Mouse (Mus musculus) liver, adult 2 months (tissue): ENCODE data around the gene Trpv5. TPM values are rescaled to one million over a fixed set of nuclear protein-coding genes. Genes with fewer than 3 reads are reported as not detected.

ENCODE experiments used
- DNase-seq: peaks from one replicate; pipeline ENCODE4 v3.0.0-alpha.2; 2011; ENCODE audit warnings: low read depth, low spot score; ENCODE audit errors: extremely low read depth
- H3K27ac ChIP-seq: fragments of 200-500 bp; replicated peaks from 2 replicates; pipeline ENCODE4 v1.5.1; 2012; ENCODE audit warnings: low read depth, mild to moderate bottlenecking, control low read depth, inconsistent platforms, low read length; ENCODE audit not compliant: insufficient read depth
- H3K27me3 ChIP-seq: fragments of 200-500 bp; 2 replicates; pipeline ENCODE4 v1.6.1; 2012; ENCODE audit warnings: mild to moderate bottlenecking, moderate library complexity, low read length, inconsistent platforms; ENCODE audit not compliant: control insufficient read depth, insufficient read depth
- H3K36me3 ChIP-seq: fragments of 200-500 bp; 2 replicates; pipeline ENCODE4 v1.6.1; 2012; ENCODE audit warnings: low read length, inconsistent platforms; ENCODE audit not compliant: control insufficient read depth, insufficient read depth
- H3K4me1 ChIP-seq: fragments of 200-500 bp; 2 replicates; pipeline ENCODE4 v1.6.1; 2011; ENCODE audit warnings: low read length; ENCODE audit not compliant: control insufficient read depth, insufficient read depth
- H3K4me3 ChIP-seq: fragments of 200-500 bp; 2 replicates; pipeline ENCODE4 v1.5.1; 2011; ENCODE audit warnings: low read depth, mild to moderate bottlenecking, control low read depth, low read length, moderate library complexity; ENCODE audit not compliant: insufficient read depth
- H3K79me2 ChIP-seq: fragments of 200-500 bp; 2 replicates; pipeline ENCODE4 v1.6.1; 2012; ENCODE audit warnings: inconsistent platforms, mild to moderate bottlenecking, low read length, moderate library complexity; ENCODE audit not compliant: control insufficient read depth, insufficient read depth
- H3K9ac ChIP-seq: fragments of 200-500 bp; 2 replicates; pipeline ENCODE4 v1.6.1; 2012; ENCODE audit warnings: low read depth, mild to moderate bottlenecking, control low read depth, inconsistent platforms, low read length
- CTCF ChIP-seq: fragments of 200-500 bp; IDR thresholded peaks from 2 replicates; pipeline ENCODE4 v1.5.1; 2011; ENCODE audit warnings: low read depth, low read length, control low read depth
- POLR2A ChIP-seq: fragments of 200-500 bp; IDR thresholded peaks from 2 replicates; pipeline ENCODE4 v1.6.1; 2011; ENCODE audit warnings: low read length, control low read depth; ENCODE audit not compliant: insufficient read depth; ENCODE audit errors: extremely low read depth
- WGBS: fragments of 180-500 bp; shearing (Covaris S2); methylation state at CpG from one replicate; pipeline ENCODE4 v1.1.7; 2018; 5-methylcytosine and 5-hydroxymethylcytosine counted together
- polyA plus RNA-seq: library from polyadenylated mRNA; depleted of rRNA; stranded (reverse); fragments of >200 nt; gene quantifications from 2 replicates; pipeline ENCODE4 v1.2.3, GENCODE M21; 2012
- total RNA-seq: library from RNA; depleted of rRNA; stranded (reverse); fragments of >200 nt; gene quantifications from 2 replicates; pipeline ENCODE4 v1.2.3, GENCODE M21; 2014

Trpv5 gene
- total and polyA plus RNA-seq, 2 experiments: not detected

GRCm38 (mm10) chr6:41646672-41647071 lies 33.9 kb downstream of the Trpv5 start:
- TF ChIP-seq POLR2A: no peak
- no peak for TF ChIP-seq CTCF
- Histone ChIP-seq H3K27ac (no peak overlapping the region), H3K36me3 (no peaks in the 10 kb centered on the region), H3K4me3 (no peak overlapping the region), H3K79me2 (no peaks in the 10 kb centered on the region), H3K9ac (no peak overlapping the region), H3K27me3 (no peaks in the 10 kb centered on the region), H3K4me1 (no peaks in the 10 kb centered on the region)
- DNase-seq: no peak

DNA sequence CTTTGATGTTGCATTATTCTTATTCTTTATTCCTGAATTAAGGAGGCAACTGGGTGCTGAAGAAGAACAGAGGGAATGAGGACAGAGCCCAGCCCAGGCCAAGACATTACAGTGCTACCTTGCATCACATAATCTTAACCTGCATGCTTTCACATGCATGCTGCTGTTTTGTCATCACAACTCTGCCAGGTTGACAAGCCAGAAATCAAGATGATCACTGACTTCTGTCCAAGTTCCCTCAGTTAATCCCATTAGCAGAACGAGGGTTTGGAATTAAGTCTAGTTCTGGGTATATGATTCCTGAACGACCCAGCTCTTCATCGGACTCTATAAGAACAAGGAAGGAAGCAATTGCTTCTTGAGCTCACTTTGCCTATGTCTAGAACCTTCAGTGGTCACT lies 34.3 kb downstream of the Trpv5 start:
- H3K4me3 ChIP-seq: no peak overlapping the region
- no peaks in the 10 kb centered on the region for H3K4me1 ChIP-seq
- 86% methylated on average over 3 of the region's 3 CpGs for WGBS
- H3K9ac ChIP-seq: no peak overlapping the region
- no peak for DNase-seq
- H3K27ac ChIP-seq: no peak overlapping the region
- no peaks in the 10 kb centered on the region for H3K36me3 ChIP-seq
- TF ChIP-seq POLR2A (no peak), CTCF (no peak)
- H3K79me2 ChIP-seq: no peaks in the 10 kb centered on the region
- H3K27me3 ChIP-seq: no peaks in the 10 kb centered on the region

DNA sequence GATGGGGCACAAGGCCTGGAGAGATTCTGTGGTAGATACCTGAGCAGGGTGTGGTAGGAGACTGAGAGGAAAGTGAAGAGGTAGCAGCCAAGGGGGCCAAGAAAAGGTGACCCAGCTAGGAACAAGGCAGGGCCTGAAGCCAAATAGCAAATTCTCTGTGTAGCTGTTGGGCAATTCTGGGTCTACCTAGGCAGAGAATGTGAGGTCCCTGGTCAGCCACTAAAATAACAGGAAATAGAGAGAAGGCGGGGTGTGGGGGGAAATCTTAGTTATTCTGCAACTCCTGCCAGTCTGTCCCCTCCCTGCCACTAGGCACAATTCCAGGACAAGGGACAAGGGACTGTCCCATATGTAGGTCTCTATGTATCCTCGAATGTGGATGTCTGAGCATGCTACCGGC lies 37.3 kb downstream of the Trpv5 start:
- H3K36me3 ChIP-seq: no peaks in the 10 kb centered on the region
- no peaks in the 10 kb centered on the region for H3K4me1 ChIP-seq
- no peaks in the 10 kb centered on the region for H3K79me2 ChIP-seq
- no peaks in the 10 kb centered on the region for H3K27me3 ChIP-seq
- DNase-seq: no peak
- H3K9ac ChIP-seq: no peak overlapping the region
- H3K4me3 ChIP-seq: no peak overlapping the region
- no peak for TF ChIP-seq POLR2A
- no peak for TF ChIP-seq CTCF
- WGBS: 61% methylated on average over 3 of the region's 3 CpGs
- no peak overlapping the region for H3K27ac ChIP-seq

DNA sequence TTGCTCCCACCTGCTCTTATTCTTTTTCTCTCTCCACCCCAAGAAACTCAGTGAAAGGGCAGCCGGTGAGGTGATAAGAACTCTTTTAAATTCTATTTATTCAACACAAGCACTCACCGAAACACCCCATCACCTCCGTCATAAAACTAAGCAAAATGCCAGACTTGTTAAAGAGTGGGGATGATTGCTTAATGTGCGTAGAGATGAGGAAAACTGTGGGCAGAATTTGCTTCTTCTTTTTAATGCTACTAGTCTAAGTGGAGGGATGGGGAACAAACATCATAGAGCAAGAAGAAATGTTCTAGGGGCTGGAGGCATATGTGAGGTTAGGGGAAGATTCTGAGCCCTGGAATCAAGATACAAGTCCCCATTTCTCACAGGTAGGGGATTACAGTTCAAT lies 37.8 kb downstream of the Trpv5 start:
- Histone ChIP-seq H3K4me1 (no peaks in the 10 kb centered on the region), H3K27me3 (no peaks in the 10 kb centered on the region), H3K4me3 (no peak overlapping the region), H3K79me2 (no peaks in the 10 kb centered on the region), H3K27ac (no peak overlapping the region), H3K9ac (no peak overlapping the region), H3K36me3 (no peaks in the 10 kb centered on the region)
- TF ChIP-seq CTCF: no peak
- no peak for TF ChIP-seq POLR2A
- 81% methylated on average over 4 of the region's 4 CpGs for WGBS
- no peak for DNase-seq

DNA sequence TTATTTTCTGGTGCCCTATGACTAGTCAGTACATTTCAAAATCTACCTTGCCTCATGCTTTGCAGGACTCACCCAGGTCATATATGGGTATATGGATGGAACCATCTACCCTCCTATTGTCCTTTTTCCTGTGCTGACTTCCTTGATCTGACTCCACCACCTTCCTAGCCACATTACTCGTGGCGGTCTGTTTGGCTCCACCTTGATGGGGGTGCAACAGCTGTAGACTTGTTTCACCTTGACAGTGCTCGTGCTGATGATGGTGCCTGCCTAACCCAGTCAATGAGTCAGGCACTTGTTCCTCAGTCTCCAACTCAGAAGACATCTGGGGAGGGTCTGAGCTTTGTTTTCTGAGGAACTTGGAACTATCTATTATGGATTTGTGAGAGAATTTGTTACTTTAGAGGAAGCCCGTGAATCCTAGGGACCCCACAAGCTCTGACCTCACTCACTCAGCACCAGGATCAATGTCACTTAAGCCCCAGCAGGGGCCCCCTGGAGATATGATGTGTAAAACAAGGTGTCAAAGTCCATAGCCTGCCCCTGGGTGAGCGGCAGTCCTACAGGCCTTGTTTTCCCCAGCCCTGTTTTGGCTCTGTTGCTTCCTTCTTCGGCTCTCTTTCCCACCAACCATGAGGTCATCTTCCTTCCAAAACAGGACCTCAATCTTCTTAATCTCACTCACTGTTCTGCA lies 39.2 kb downstream of the Trpv5 start:
- WGBS: 66% methylated on average over 6 of the region's 6 CpGs
- Histone ChIP-seq H3K36me3 (no peaks in the 10 kb centered on the region), H3K9ac (no peak overlapping the region)

DNA sequence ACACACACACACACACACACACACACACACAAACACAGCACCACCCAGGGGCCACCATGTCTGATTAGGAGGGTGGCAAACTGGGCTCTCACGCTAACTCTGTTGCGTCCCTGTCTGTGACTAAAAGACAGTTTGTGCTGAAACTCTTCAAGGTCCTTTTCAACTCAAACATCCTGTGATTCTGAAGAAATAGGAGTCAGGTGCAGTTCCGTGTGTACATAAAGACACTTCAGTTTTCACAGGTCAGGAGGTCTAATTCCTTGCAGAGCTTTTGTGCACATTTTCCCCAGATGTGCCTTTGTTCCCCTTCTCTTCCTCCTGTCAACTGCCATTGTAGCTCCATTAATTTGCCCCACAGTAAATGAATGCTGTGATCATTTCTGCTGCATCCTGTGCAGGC lies 40.1 kb downstream of the Trpv5 start:
- Histone ChIP-seq H3K79me2 (no peaks in the 10 kb centered on the region), H3K9ac (no peak overlapping the region), H3K27me3 (no peaks in the 10 kb centered on the region), H3K36me3 (no peaks in the 10 kb centered on the region), H3K4me1 (no peaks in the 10 kb centered on the region), H3K4me3 (no peak overlapping the region), H3K27ac (no peak overlapping the region)
- no peak for TF ChIP-seq POLR2A
- no peak for TF ChIP-seq CTCF
- 82% methylated on average over 3 of the region's 3 CpGs for WGBS
- no peak for DNase-seq

More for the DNA sequence above, 39.2 kb downstream of the Trpv5 start:
- no peak for TF ChIP-seq POLR2A
- no peak for TF ChIP-seq CTCF
- no peaks in the 10 kb centered on the region for H3K27me3 ChIP-seq
- no peaks in the 10 kb centered on the region for H3K79me2 ChIP-seq
- no peak for DNase-seq
- H3K27ac ChIP-seq: no peak overlapping the region
- no peak overlapping the region for H3K4me3 ChIP-seq
- H3K4me1 ChIP-seq: no peaks in the 10 kb centered on the region
